Mouse (Mus musculus) CD4-positive, CD25-positive, alpha-beta regulatory T cell, adult 4 months (primary cell): Measurements from ENCODE around the gene Ascl5. TPM values are rescaled to one million over a fixed set of nuclear protein-coding genes. Genes with fewer than 3 reads are reported as not detected.

Experiments
- ATAC-seq: one replicate; pipeline ENCODE4 v1.8.0; 2017
- polyA plus RNA-seq, 2 experiments: library from polyadenylated mRNA; unstranded; fragments of 100-300 nt; shearing (Covaris generic); gene quantifications; one replicate each; pipeline ENCODE4 v1.2.1; 2017

The Ascl5 gene
- not detected for polyA plus RNA-seq

DNA sequence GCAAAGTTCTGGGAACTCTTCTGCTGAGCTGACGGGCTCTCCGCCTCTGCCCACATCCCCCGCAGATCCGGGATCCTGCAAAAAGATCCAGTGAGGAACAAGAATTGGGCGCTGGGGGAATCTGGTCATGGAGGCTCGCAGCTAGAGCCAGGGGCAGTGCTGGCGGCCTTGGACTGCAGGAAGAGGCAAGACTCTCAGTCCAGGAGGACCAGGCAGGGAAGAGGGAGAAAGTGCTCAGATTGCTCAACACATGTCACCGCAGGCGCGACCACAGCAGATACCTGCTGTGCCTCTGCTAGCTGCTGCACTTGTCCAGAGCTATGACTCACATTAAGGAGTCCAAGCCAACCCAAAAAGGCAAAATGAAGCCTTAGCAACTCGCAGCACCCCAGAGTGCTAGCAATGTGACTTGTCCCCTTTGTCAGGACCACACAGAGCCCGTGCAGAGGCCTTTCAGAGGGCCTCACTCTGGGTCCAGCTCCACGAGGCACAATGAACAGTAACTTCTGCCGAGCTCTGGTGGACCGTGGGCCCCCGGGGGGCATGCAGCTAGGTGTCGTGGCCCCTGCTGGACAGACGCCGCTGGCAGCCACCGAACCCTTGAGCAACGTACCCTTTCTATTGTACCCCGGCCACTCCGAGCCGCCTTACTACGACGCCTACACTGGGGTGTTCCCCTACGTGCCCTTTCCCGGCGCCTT, at the start of gene Ascl5:
Gene Ascl5, plus strand, starts transcription at position 493 of the 701 bp plus-strand sequence.
- no peak for ATAC-seq

DNA sequence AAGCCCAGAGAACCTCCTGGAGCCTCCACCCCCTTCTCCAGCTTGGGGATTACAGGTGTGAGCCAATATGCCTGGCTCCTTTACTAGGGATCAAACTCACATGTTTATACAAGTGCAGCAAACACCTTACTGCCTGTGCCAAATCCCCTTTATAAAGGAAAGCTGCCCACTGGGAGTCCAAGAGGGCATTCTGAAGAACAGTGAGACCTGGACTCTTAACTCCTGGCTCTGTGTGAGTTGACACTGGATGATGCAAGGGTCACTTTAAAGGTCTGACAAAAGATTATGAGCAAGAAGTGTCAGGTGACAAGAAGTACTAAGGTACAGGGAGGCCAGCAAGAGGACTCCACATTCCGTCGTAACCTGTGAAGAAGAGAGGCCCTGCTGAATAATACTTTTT, 49.2 kb upstream of the Ascl5 start:
- no peak for ATAC-seq

DNA sequence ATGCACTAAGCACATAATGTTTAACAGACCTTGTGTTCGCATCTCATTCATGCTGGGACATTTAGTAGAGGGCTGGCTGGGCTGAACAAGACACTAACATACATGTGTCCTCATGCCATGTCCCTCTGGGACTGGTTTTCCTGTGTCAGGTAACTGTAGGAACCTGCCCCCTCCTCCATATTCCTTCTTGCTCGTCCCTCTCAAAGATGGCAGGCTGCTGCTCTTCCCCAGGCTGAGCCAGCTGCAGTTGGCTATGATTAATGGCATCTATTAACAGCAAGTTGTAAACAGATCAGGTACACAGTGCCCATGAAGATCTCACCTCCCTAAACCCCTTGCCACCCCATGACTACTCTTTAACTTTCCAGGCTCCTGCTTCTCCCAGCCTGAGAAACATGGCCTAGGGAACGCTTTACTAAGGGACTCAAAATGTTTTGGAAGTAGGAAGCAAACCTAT, 44.3 kb upstream of the Ascl5 start, which contains the start of gene Igfn1:
Gene Igfn1, minus strand, starts transcription at position 51 of the 457 bp plus-strand sequence.
- ATAC-seq, result no peak

DNA sequence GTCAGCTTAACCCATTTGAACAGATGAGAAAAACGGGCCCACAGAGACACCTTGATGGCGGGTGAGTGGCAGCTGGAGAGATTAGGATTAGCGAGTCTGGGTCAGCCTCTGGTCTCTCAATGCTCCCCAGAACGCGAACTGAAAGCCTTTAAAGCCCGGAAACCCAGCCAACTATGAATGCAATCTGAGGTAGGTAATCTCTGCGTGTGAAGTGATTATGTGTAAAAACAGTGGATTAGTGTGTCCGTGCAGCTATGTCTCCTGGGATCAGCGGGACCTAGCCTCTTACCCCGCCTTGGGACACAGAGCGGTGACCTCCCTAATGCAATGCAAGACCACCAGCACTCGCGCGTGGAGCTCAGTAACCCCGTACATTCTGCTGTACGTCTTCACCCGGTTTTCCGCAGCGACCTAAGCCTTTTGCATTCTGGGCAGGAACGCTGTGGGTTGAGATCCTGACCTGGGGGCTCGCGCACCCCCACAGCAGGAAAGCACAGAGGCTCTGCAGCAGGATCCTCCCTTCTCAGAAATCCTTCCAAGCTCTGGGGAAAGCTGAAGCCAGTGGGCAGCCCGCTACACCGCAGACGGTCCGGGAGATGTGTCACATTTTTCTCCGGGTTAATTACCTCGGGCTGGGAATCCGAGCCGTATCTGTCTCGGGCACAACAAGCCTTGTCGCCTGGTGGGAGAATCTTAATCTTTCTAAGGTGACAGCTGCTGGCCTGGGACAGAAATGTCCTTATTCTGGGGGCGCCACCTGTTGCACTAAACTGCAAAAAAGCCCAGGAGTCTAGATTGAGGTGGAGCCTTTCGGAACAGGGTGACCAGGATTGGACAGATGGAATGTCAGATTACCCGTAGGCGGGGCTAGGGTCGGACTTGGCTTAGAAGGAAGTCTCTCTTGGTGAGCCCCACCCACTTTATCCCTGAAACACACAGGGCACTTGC, 43.1 kb upstream of the Ascl5 start, which contains the start of gene Tmem9:
Gene Tmem9, plus strand, starts transcription at position 940 of the 948 bp plus-strand sequence.
- ATAC-seq, result no peak

DNA sequence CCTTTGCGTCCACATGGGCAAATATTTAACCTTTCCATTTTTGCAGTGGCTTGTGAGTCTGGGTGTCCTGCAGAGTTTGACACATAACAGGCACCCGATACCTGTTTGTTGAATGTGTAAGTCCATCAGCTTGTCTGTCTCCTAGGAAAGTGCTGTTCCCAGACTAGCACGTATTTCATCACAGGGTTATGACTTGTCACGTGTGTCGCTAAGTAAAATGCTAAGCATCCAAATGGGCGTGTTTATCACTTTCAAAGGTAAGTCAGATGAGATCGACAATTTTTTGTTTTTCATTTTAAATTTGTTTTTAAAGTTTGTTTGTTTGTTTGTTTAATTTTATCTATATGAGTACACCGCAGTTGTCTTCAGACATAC, 42.5 kb upstream of the Ascl5 start:
- ATAC-seq, result no peak

DNA sequence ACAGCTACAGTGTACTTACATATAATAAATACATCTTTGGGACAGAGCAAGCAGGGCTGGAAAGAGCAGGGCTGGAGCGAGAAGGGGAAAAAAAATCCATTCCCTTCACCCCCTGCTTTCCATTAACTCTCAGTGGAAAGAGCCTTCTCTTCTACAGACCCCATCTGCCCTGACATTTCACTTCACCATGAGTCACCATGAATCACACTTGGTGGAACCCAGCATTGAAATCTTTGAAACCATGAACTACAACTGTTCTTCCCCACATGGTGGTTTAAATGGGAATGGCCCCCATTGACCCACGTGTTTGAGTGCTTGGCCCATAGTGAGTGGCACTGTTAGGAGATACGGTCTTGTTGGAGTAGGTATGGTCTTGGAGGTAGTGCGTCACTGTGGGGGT, 40.4 kb upstream of the Ascl5 start:
- ATAC-seq, result no peak

DNA sequence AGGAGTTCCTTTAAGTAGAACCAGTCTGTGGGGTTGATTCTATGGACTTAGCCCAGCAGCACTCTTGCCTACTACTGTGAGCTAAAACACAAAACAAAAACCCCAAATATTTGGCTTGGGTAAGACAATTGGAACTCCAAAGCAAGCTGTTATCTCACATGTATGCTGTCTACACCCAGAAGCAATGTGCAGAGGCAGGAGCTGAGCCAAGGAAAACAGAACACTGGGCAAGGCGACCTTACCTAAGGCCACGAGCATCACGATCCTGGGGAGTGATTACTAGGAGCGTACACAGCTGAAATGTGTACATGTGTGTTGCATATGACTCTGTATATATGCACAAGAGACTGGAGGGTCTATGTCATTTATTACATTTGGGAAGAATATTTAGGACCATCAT, 37.1 kb upstream of the Ascl5 start:
- no peak for ATAC-seq

DNA sequence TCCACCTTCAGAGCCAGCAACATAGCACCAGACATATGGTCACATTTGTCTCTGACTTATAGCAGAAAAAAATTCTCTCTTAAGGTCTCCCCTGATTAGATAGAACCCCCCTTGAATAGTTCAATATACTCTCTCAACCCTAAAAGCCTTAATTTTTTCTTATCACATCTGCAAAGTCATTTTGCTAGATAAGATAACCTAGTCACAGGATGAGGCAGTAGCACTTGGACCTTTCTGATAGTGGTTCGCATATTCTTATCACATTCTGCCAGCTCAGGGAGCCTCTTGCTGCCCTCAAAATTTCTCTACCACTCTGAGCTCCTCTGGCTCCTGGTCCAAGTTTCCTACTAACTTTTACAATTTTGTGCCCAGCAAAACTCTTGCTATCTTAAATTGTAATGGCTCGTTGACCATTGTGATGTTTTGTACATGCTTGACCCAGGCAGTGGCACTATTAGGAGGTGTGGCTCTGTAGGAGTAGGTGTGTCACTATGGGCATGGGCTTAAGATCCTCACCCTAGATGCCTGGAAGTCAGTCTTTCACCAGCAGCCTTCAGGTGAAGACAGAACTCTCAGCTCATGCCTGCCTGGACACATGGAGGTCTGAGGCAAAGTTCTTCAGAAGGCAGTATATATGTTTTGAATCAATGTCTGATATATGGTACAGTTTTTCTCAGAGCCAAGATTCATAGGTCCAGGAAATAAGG, 35.7 kb upstream of the Ascl5 start:
- ATAC-seq, result no peak

DNA sequence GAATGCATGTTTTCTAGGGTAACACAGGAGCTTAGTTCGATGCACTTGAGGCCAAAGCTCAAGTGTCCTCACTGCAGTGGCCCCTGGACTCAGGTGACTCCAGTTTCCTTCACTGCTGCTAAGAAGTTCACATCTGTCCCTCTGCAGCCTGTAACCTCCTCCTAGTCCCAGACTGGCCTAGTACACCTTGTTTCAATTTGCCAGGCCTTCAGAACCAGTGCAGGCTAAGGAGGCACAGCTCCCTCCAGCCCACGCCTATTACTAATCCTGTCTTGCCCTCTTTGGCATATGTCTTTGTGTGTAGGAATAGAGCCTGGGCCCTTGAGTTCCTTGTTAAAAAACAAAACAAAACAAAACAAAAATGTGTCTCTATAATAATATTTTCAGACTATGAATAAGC, 33.3 kb upstream of the Ascl5 start:
- ATAC-seq, result no peak

DNA sequence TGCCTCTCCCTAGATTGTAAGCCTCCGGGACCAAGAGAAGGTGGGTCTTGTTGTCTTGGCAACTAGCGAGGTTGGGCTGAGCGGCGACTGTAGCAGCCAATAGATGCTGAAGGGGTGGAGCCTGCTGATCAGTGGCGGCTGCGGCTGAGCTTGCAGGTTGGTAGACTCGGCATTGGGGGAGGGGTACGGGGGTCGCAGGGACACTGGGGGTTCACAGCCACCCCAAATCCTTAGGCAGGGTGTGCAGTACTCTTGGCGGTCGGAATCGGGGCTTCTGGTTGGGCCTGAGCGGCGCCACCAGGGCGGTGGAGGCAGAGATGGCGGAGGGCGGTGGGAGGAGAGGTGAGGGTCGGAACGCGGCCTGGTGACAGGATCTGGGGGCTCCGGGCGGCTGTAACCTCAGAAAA, 32.7 kb upstream of the Ascl5 start:
- peak; percentile 99 for ATAC-seq

DNA sequence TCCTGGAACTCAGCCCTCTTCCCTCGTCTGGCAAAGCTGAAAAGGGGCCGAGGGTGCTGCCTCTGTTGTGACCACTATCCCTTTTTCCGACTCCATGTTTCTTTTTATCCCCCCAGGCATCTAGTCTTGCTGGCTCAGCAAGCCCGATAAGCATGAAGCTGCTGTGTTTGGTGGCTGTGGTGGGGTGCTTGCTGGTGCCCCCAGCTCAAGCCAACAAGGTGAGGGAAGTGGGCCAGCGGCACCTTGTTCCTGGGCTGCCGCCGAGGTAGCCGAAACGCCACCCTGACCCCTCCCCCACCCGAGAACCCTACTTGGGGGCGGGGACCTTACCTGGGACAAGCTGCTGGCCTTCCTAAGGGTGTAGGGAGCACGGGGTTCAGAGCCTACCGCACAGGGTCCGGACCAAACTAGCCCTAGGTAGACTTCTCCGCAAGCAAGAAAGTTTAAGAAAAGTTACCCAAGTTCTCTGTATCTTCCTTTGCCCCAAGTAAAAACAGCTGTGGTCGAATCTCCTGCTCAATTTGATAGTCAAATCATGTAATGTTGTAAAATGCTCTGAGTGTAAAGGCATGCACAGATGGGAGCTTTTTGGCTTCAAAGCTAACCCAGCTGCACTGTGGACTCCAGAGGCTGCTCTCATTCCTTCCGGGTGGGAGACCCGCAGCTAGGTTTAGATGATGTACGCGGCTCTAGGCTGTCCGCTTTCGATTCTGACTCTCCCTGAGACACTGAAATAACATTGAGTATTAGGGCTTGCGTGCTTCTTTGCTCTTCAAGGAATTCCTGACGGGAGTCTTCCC, 32.0 kb upstream of the Ascl5 start:
- ATAC-seq, result peak; percentile 22

DNA sequence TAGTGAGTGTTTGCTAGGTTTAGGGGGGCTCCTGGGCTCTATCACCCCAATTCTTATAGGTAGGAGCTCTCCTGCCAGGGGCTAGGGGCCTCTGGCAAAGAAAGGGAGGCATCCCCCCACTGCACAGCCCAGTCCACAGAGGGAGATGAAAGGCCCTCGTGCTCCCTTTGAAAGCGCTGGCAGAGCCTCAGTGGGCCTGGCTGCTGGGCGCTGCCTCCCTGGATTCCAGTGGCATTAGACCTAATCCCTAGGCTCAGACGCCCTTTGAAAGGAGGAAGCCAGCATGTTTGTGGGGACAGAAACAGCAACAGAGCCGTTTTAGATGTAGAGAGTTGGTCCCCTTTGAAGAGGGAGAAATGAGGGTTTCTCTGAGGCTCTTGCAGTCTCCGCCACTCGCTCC, 20.4 kb upstream of the Ascl5 start:
- ATAC-seq, result no peak

DNA sequence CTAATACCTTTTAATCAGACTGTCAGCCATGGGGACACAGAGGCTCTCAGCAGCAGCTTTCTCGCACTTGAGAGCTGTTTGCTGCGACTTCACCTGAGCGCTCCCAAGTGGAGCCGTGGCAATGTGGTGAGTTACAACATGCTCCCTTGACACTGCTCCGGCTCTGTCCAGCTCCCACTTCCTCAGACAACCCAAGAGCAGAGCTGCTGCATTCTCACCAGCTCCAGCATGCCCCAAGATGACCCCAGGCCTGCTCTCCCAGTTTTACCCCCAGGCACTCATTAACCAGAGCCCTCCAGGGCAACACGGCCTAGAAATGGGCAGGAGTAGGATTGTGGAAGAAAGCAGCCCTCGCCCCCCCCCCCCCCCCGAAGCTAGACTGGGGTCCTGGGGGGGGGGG, 18.9 kb upstream of the Ascl5 start:
- no peak for ATAC-seq

DNA sequence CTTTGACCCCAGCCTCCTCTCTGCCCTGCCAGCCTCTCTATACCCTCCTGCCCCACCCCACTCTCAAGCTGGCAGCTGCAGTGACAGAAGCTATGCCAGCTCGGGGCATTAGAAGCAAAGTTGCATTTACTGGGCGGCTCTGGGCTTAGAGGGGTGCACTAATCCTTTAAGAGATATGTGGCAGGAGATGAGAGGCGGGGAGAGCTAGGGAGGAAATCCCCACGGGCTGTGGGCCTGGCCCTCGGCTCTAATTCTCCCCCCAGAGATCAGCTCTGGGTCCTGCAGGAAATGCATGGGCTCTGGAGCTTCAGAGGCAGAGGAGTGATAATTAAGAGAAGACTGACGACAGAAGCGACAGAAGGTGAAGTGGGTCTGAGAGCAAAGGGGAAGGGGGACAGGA, 17.6 kb upstream of the Ascl5 start:
- no peak for ATAC-seq

DNA sequence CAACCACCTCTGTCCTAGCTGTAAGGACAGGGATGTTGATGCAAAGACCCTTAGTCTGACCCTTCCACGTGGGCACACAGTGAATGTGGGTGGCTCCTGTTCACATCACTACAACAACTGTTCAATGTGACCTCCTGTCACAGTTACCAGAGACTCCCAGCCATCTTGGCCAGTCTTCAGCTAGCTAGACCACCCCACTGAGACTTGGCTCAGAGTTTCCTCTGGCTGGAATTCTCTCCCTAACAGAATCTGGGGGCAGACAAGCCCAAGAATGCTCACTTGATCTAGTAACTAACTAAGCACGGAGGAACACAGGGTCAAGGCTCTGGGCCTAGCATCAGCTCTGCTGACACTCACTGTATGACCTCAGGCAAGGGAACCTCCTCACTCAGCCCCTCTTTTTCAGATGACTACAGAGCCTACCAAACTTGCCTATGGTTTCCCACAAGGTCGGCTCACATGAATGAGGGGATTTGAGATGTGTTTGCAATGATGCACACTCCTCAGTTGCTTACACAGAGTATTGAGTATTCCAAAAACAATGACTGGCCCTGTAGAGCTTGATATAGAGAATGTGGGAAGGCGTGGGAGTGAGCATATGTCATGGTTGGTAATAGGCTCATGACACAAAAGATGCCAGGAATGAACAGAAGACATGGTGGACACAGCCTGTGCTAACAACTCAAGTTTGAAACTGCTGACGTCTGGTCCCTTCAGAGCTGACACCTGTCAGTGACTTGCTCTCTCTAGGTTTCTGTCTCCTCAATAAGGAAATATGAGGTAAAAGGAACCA, 11.7 kb upstream of the Ascl5 start:
- no peak for ATAC-seq

DNA sequence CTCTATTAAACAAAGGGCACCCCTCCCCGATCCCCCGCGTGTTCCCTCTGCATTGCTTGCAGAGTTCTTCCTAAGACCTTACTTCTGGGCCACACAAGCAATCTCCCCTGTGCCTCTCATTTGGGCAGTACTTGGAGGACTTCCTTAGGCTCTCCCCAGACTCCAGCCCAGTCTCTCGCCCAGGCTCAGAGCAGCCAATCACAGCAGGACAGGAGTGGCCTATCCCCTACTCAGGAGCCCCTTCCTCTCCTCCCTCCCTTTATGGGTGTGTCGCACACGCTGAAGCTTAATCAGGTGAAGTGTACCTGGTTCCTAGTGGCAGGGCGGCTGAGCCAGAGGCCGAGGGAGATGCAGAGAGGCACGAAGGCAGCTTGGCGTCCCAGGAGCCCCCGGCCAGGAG, 10.2 kb upstream of the Ascl5 start:
- ATAC-seq, result no peak

DNA sequence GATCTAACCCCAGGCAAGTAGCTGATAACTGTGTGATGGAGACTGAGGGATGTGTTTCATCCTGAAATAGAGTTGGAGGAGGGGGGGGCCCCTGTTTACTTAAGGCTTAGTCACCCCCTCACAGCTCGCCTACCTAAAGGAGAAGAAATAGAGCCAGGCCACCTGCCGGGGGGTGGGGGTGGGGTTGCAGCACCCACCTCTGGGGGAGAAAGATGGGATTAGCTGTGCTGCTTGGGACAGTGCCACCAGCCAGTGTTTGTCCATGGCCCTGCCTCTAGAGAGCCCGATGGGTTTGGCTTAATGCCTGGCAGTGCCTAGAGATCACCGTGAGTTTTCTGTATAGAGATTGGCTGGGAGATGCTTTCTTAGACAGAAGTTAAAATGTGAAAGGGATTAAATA, 9.7 kb upstream of the Ascl5 start:
- ATAC-seq, result no peak

DNA sequence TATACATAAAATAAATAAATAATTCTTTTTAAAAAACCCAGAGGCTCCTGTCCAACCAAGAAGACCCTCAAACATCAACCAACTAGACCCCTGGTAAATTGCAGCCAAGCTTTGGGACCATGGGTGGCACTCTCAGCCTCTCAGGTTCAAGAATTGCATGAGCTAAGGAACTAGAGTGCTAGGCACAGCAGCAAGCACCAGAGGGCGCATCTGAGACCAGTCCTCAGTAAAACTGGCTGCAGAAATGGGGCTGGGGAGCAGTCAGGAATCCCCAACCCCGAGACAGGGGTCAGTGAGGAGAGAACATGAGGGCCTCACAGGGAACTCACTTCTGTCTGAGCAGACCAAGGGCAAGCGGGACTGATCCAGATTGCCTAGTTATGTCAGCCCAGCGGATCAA, 4.8 kb upstream of the Ascl5 start:
- peak; percentile 43 for ATAC-seq

DNA sequence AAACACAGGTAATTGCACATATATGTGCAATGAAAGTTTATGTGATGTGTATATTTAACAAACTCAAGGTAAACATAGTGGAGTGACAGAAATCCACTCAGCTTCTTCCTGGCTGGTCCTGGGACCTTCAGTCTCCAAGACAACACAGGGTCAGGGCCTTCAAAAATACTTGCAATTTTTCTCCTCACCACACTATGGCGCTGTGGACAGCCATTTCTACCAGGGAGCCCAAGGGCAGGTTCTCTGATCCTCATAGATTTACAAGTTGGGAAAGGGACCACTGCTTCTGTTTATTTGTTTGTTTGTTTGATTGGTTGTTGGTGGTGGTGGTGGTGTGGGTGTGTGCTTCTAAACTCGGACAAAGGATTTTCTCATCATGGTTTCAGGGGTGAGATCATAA, 3.2 kb upstream of the Ascl5 start:
- no peak for ATAC-seq

DNA sequence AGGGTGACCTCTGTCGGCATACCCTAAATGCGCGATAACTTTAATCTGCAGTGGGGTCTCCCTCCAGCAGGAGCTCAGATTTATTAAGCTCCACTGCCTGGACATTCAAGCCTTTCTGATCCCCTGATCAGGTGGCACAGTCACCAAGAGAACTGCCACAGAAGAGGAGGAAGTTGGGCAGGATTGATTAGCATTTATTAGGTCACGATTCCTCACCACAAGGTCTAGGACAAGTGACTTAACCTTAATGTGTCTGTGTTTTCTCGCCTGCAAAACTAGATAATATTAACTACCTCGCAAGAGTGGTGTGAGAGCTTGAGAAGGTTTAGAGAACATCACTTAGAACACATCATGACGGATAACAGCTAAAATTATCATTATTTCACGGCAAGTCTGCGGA, 2.7 kb upstream of the Ascl5 start:
- no peak for ATAC-seq

DNA sequence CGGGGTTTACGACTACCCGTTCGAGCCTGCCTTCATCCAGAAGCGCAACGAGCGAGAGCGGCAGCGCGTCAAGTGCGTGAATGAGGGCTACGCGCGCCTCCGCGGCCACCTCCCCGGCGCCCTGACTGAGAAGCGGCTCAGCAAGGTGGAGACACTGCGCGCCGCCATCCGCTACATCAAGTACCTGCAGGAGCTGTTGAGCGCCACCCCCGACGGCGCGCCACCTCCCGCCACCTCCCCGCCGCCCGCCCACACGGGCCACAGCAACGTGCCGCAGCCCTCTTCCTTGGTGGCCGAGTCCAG, 360 bp downstream of the Ascl5 start:
- no peak for ATAC-seq

DNA sequence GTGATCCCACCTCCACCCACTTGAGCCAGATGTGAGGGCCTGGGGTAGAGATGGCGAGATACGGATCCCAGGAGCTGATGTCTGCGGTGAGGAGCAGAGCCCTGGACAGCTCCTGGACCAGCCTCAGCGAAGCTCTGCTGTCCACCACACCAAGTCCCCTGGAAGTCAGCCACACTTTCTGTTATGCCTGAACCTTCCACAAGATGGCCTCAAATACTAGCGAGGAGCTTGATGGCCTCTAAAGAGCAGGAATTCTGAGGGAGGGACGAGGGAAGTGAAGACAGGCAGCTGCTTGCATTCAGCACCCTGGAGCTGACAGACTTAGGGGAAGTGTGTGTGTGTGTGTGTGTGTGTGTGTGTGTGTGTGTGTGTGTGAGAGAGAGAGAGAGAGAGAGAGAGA, 861 bp downstream of the Ascl5 start:
- ATAC-seq, result no peak
